Mouse (Mus musculus): ENCODE measurements around the gene Stk17b. TPM values are rescaled to one million over a fixed set of nuclear protein-coding genes. Genes with fewer than 3 reads are reported as not detected.
"Not testable (repeated sequence)": the region's sequence is repeated elsewhere in the genome, so short reads cannot be mapped to it uniquely, and the experiment has no call there.

Stk17b gene
- total RNA-seq, 2 experiments from 2014 or later: 52.5 to 91.0 TPM

DNA sequence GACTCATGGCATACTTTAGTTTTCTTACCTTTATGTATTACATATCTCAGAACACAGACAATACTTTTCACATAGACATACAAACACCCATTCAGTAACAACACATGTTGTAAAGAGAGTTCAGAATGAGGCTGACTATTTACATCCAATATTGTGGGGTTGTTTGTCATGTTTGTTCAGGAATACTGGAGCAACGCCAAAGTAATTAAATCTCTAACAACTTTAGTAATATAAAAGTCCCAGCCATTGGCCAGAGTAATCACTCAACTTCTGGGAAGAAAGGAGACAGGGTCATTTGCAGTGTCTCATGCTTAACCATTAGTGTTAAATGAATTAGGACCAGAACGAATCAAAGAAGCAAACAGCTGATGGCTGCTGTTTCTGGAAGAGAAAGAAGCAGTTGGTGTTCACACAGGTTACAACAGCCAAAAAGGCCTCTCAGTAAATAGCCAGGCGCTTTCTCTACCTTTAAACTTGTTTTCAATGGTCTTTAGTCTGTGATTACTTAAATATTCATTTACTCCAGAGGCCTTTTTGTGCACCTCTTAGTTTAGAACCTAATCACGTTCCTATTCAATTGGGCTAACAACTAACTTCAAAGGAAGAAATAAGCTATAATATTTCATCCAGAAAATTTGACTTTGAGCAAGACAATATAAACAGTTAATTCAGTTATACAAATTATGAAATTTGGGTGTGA is 44.8 kb downstream of the Stk17b start:
- ATAC-seq (replicated peaks; ENCODE audit: low FRiP score, poor library complexity, severe bottlenecking): not testable (repeated sequence)

GRCm38 (mm10) chr1:53736583-53736982 is 48.4 kb downstream of the Stk17b start:
- no peak for ATAC-seq (replicated peaks; ENCODE audit: low FRiP score, poor library complexity, severe bottlenecking)

- no peak for ATAC-seq (replicated peaks; ENCODE audit: low FRiP score, poor library complexity, severe bottlenecking)
These were observed 56.4 kb downstream of the Stk17b start for GRCm38 (mm10) chr1:53728489-53729225.

DNA sequence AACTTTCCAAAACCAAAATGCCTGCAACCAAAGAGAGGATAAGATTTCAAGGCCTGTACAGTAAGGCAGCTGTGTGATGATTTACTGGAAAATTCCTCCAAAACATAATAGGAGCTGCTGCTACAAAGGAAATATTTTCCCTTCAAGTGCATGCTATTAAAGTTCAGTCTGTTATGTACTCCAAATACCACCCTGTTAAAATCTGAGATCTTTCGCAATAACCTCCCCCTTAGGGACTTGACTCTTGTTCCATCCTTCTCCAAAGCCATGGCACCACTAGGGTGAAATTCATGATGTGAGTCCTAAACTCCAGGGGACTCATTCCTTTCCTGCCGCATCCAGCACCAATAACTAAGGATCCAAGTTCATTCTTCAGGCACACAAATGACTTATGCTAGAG is 58.1 kb downstream of the Stk17b start:
- no peak for ATAC-seq (replicated peaks; ENCODE audit: low FRiP score, poor library complexity, severe bottlenecking)

DNA sequence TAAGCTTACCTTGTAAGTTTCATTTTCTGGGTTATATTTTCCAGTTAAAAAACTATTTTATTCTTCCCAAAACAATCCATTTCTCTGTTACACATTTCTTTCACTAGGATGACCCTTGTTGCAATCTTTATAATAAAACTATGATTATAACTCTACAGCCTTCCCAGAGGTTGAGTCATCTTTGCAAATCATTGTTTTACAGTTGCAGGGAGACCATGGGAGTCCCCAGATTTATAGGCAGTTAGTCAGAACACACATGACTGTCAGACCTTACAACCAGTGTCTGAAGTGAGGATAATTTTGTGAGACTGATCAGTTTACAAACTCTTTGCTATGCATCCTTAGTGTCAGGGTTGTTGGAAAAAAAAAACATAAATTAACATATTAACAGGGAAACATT is 63.7 kb downstream of the Stk17b start:
- no peak for ATAC-seq (replicated peaks; ENCODE audit: low FRiP score, poor library complexity, severe bottlenecking)

DNA sequence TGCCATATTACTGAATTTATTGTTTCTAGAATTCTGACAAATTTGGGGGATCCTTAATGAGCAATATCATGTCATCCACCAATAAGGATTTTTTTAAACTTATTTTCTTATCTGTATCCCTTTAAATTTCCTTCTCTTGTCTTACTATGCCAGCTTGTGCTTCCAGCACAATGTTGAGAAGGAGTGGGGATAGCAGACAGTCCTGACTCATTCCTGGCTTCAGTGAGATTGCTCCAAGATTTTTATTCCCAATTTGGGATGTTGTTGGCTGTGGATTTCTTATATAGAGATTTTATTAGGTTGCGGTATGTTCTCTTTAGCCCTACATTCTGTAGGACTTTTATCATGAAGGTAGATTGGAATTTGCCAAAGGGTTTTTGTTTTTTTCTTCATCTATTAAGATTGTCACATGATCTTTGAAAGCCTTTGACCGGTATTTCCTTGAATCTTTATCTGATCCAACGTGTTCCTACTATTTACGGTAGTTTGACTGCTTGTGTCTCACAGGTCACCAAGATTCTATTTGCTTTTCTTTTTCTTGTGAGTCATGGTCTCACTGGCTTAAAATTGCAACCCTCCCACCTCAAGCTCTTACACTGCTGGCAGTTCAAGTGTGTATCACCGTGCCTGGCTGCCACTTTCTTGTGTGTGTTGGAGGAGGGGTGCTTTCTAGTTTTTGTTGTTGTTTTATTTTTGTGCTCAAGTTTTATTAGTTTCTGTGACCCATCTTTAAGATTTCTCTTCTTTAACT is 64.2 kb downstream of the Stk17b start:
- no peak for ATAC-seq (replicated peaks; ENCODE audit: low FRiP score, poor library complexity, severe bottlenecking)

DNA sequence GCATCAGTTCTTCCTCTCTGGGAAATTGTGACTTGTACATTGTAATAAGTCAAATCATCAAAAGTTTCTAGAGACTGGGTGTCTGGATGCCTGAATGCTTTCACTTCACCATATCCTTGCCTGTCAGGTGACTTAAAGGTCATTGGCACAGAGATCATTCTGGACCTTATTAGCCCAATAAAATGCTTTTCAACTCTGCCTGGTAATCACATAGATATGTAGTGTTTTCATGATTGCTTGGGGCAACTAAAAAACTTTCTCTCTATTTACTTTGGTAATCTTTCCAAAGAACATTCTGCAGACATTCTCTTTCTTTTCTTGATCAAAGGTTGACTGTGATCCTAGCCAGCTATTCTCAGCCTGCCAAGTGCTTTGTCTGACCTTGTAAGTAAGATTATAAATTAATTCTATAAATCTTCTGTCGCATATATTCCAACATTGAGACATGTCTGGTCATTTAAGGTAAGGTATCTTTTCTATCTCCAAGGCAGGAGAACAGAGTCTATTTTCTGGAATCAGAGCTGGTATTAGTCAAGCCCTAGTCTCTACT is 69.0 kb downstream of the Stk17b start:
- ATAC-seq (replicated peaks; ENCODE audit: low FRiP score, poor library complexity, severe bottlenecking): no peak

DNA sequence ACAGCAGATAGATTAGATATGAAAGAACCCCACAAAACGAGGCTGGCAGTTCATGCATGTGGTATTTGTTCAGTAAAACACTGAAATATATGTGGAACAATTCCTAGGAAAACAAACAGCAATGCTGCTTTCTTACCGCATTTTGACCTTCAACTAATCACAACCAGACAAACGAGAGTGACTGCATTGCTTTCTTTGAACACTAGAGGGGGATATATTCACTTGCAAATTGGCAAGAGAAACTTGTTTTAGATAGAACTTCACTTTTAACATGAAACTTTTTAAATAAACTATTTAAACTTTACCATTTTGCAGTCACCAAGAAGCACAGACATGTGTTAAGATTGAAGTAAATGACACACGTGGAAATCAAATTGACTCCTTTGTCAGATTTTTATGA is 69.6 kb downstream of the Stk17b start:
- ATAC-seq (replicated peaks; ENCODE audit: low FRiP score, poor library complexity, severe bottlenecking): no peak

DNA sequence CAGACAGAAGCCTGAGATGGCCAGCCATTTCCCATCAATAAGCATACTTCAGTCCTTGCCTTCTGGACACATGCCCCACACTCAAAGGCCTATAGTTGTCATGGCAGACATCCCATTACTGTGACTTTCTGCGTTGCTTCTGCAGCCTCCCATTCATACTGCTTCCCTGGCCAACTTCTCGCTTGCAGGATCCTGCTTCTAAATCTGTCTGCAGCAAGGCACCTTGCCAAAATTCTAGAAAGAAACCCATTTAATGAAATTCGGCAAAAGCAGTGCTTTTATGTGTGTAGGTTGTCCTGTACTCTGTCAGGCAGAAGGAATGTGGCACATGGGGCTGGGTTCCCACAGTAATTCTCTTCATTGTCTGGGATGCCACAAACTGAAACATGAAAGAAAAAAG is 71.6 kb downstream of the Stk17b start:
- ATAC-seq (replicated peaks; ENCODE audit: low FRiP score, poor library complexity, severe bottlenecking): not testable (repeated sequence)

GRCm38 (mm10) chr1:53711069-53711468 is 74.0 kb downstream of the Stk17b start:
- ATAC-seq (replicated peaks; ENCODE audit: low FRiP score, poor library complexity, severe bottlenecking): no peak

- ATAC-seq (replicated peaks; ENCODE audit: low FRiP score, poor library complexity, severe bottlenecking): not testable (repeated sequence)
These were observed 75.4 kb downstream of the Stk17b start for GRCm38 (mm10) chr1:53709602-53710001.

- no peak for ATAC-seq (replicated peaks; ENCODE audit: low FRiP score, poor library complexity, severe bottlenecking)
These were observed 78.3 kb downstream of the Stk17b start, which contains the start of gene Dnah7a for GRCm38 (mm10) chr1:53706431-53707361. Dnah7a (minus strand) TSS chr1:53706784.

Other genes with a start within 250 kb of the Stk17b start
- gene Dnah7a, start 78.4 kb downstream of the Stk17b start, total RNA-seq (2015; ENCODE audit: low replicate concordance): not detected in 2 replicates
- gene Dnah7a, start 78.4 kb downstream of the Stk17b start, total RNA-seq (2017; ENCODE audit: low replicate concordance): not detected in 2 replicates

Measured in erythroid progenitor cell, adult 5-6 weeks (primary cell).